Mouse (Mus musculus) intestine, embryonic 15.5 days (tissue): Measurements from ENCODE around the gene Rasgrp3. TPM values are rescaled to one million over a fixed set of nuclear protein-coding genes. Genes with fewer than 3 reads are reported as not detected.

ENCODE experiments used
- ATAC-seq: fragments of 200-750 bp; cut with Nextera tagmentation; 2 replicates; pipeline ENCODE4 v1.8.0; 2017; ENCODE audit warnings: moderate TSS enrichment, moderate library complexity
- H3K27ac ChIP-seq: fragments of 300-500 bp; sonication (generic); 2 replicates; pipeline ENCODE4 v1.5.1; 2015; ENCODE audit warnings: mild to moderate bottlenecking, inconsistent platforms
- H3K27me3 ChIP-seq: fragments of 300-500 bp; sonication (generic); replicated peaks from 2 replicates; pipeline ENCODE4 v1.6.1; 2015; ENCODE audit warnings: inconsistent platforms
- H3K36me3 ChIP-seq: fragments of 300-500 bp; sonication (generic); 2 replicates; pipeline ENCODE4 v1.6.1; 2015; ENCODE audit warnings: inconsistent platforms
- H3K4me1 ChIP-seq: fragments of 300-500 bp; sonication (generic); replicated peaks from 2 replicates; pipeline ENCODE4 v1.6.1; 2015; ENCODE audit warnings: inconsistent platforms
- H3K4me2 ChIP-seq: fragments of 300-500 bp; sonication (generic); replicated peaks from 2 replicates; pipeline ENCODE4 v1.6.1; 2015; ENCODE audit warnings: mild to moderate bottlenecking, inconsistent platforms
- H3K4me3 ChIP-seq: fragments of 300-500 bp; sonication (generic); replicated peaks from 2 replicates; pipeline ENCODE4 v1.5.1; 2015; ENCODE audit warnings: inconsistent platforms
- H3K9ac ChIP-seq: fragments of 300-500 bp; sonication (generic); 2 replicates; pipeline ENCODE4 v1.6.1; 2015; ENCODE audit warnings: inconsistent platforms
- H3K9me3 ChIP-seq: fragments of 300-500 bp; sonication (generic); 2 replicates; pipeline ENCODE4 v1.6.1; 2016; ENCODE audit warnings: inconsistent platforms
- WGBS: fragments of 180-500 bp; shearing (Covaris S2); methylation state at CpG from one replicate; pipeline ENCODE4 v1.1.7; 2015; 5-methylcytosine and 5-hydroxymethylcytosine counted together
- polyA plus RNA-seq: library from polyadenylated mRNA; unstranded; fragments of >200 nt; fragmentation: Nextera tagmentation; extraction: Ambion mirVana; gene quantifications from 2 replicates; pipeline ENCODE4 v1.2.1, GENCODE M21; 2015

Gene Rasgrp3
- polyA plus RNA-seq, 1 experiment from 2014 or later, result 13.3 TPM

DNA sequence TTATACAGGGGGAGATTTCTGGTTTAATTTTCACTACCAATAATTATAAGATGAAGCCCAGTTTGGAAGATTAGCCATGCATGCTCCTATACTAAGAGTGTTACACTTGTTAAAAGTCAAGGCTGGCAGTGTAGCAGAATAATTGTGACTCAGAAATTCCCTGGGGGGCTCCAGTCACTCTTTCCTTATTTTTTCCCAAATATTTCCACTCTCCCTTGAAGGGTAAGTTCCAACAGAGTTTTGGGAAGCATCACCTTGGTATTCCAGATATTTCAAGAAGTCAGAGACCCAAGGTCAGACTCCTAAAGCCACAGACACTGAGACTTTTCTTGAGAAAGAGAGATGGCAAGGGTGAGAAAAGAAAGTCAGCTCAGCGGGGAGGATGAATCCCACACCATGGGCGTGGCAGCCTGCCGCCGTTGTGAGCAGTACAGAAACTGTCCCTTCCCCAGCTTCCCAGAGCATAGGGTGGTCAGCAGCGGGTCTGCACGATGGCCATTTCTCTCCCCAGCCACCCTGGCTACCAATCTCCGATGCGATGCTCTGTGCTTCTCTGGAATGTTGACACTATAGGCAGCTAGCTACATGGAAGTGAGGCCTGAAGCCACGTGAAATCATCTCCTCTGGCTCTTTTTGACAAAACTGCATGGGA, 28.8 kb downstream of the Rasgrp3 start:
- H3K4me2 ChIP-seq, result peak overlapping the region; percentile 60; the same call in 1 of the 2 replicates
- H3K4me3 ChIP-seq, result no peak overlapping the region
- no peak overlapping the region for H3K9ac ChIP-seq
- WGBS, result 21% methylated on average over 9 of the region's 9 CpGs
- H3K4me1 ChIP-seq, result no peaks in the 10 kb centered on the region; the same call in 1 of the 2 replicates
- no peak overlapping the region for H3K27ac ChIP-seq
- no peak for ATAC-seq
- no peaks in the 10 kb centered on the region for H3K27me3 ChIP-seq
- H3K9me3 ChIP-seq, result no peaks in the 10 kb centered on the region
- no peaks in the 10 kb centered on the region for H3K36me3 ChIP-seq

DNA sequence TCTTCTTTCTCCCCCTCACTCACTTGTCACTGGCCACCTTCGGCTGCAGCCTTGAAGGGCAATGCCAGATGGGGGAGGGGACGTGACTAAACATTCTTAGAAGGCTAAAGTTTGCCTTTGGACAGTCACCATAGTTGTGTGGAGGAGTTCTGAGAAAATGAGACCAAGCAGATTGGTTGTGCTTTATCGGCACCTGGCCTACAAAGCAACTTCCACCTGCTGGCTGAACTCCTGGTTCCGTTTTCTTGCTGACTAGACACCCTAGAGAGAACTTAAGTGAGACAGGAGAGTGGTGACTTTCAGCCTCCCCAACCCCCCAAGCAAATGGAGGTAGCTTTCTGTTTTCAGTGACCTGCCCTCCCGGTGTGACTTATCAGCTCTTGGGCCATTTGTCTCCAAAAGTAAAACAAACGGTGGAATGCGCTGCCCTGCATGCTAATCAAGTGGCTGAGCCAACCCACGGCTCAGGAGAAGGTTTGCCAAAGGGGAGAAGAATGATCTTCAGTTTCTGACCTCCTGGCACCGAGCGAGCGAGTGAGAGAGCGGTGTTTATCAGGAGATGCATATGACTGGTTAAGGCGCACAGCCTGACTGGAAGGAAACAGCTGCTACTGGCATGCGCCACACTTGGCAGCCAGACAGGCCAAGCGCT, 29.4 kb downstream of the Rasgrp3 start:
- ATAC-seq, result peak; percentile 83
- 6% methylated on average over 15 of the region's 15 CpGs for WGBS
- H3K4me1 ChIP-seq, result no peaks in the 10 kb centered on the region; the same call in 1 of the 2 replicates
- H3K27ac ChIP-seq, result no peak overlapping the region
- H3K27me3 ChIP-seq, result no peaks in the 10 kb centered on the region
- peak overlapping the region; percentile 60 for H3K4me2 ChIP-seq
- H3K9me3 ChIP-seq, result no peaks in the 10 kb centered on the region
- H3K36me3 ChIP-seq, result no peaks in the 10 kb centered on the region
- H3K4me3 ChIP-seq, result peak overlapping the region; percentile 18
- H3K9ac ChIP-seq, result no peak overlapping the region

DNA sequence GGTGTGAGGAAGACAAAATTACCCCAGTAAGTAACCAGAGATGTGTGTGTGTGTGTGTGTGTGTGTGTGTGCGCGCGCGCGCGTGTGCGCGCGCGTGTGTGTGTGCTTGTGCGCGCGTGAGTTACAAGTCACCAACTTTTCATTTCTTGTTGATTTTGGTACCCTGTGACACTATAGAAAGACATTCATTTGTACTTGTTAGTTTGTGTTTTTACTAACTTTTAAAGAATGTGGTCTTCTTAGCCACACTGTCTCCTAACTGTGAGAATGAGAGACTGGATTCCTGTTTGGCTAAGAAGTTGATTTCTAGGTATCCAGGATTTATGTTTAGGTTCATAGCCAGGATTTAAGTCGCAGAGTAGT, 29.9 kb downstream of the Rasgrp3 start:
- Histone ChIP-seq H3K4me1 (no peaks in the 10 kb centered on the region; the same call in 1 of the 2 replicates), H3K36me3 (no peaks in the 10 kb centered on the region), H3K27me3 (no peaks in the 10 kb centered on the region), H3K9ac (no peak overlapping the region), H3K4me2 (peak overlapping the region; percentile 60), H3K9me3 (no peaks in the 10 kb centered on the region), H3K4me3 (peak overlapping the region; percentile 18), H3K27ac (no peak overlapping the region)
- WGBS, result 20% methylated on average over 14 of the region's 14 CpGs
- no peak for ATAC-seq

DNA sequence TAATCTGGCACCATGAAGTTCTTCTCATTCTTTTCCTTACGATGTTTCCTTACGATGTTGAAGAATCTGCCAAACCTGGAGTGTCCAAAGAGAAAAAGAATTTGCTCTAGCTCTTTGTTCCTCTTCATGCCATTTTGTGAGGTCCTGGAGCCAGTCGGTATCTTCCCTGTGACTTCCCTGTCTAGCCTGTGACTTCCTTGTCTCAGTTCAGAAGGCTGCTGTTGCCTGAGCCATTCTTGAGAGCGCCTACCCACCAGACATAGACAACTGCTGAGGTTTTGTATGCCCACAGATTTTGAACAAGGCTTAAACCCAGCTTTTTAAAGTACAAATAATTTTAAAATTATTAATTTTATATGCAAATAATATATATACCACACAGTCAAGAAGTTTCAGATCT, 31.3 kb downstream of the Rasgrp3 start:
- Histone ChIP-seq H3K27me3 (no peaks in the 10 kb centered on the region), H3K4me3 (no peak overlapping the region), H3K9me3 (no peaks in the 10 kb centered on the region), H3K27ac (no peak overlapping the region), H3K9ac (no peak overlapping the region), H3K4me1 (no peaks in the 10 kb centered on the region; the same call in 1 of the 2 replicates), H3K36me3 (no peaks in the 10 kb centered on the region), H3K4me2 (no peak overlapping the region)
- no peak for ATAC-seq
- 74% methylated on average over 4 of the region's 4 CpGs for WGBS

DNA sequence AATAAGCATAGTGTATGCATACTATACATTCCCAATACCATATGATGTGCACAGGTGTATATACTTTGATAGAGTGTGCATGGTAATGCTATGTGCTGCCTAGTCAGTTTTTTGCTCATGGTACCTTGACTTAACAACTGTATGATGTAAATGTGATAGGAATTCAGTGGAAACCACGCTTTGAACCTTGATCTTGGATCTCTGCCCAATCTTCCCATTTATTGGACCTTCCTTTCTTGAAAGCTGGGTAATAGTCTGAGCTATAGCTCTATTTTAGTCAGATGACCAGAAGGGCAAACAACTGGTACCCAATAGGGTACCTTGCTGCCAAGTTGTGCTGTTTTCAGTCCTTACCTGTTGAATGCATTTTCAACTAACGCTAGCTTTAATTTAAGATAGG, 31.8 kb downstream of the Rasgrp3 start:
- Histone ChIP-seq H3K27me3 (no peaks in the 10 kb centered on the region), H3K4me1 (no peaks in the 10 kb centered on the region; the same call in 1 of the 2 replicates), H3K36me3 (no peaks in the 10 kb centered on the region), H3K9ac (no peak overlapping the region), H3K9me3 (no peaks in the 10 kb centered on the region), H3K4me2 (no peak overlapping the region), H3K27ac (no peak overlapping the region), H3K4me3 (no peak overlapping the region)
- WGBS, result 87% methylated on average over 2 of the region's 2 CpGs
- no peak for ATAC-seq

DNA sequence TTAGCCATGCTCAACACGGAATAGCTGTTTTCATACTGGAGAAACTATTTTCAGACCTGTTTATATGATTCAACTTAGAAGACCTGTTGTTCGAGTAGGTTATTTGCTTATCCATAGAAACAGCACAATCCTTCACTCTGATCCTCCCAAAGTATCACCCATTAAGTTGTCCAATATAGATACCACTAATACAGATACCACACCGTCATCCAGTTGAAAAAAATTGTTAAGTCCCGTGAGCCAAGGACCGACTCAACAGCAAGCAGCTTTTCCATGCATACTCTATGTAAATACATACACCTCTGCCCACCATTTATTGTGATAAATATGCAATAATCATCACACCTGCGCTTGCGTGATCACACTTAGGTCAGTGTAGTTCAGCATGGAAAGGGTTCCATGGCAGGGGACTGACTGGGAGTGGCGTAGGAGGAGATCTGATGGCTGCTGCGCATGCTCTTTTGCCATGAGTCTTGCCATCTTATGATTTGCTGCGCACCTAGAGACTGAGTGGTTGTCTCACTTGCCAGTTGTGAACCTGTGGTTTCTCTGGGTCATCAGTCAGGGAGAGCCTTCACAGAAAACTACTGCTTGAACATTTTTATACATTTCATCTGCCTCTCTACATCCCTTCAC, 32.9 kb downstream of the Rasgrp3 start:
- Histone ChIP-seq H3K4me1 (no peaks in the 10 kb centered on the region; the same call in 1 of the 2 replicates), H3K4me3 (no peak overlapping the region), H3K9ac (no peak overlapping the region), H3K4me2 (no peak overlapping the region), H3K36me3 (no peaks in the 10 kb centered on the region), H3K27me3 (no peaks in the 10 kb centered on the region), H3K9me3 (no peaks in the 10 kb centered on the region), H3K27ac (no peak overlapping the region)
- WGBS, result 91% methylated on average over 10 of the region's 10 CpGs
- no peak for ATAC-seq

DNA sequence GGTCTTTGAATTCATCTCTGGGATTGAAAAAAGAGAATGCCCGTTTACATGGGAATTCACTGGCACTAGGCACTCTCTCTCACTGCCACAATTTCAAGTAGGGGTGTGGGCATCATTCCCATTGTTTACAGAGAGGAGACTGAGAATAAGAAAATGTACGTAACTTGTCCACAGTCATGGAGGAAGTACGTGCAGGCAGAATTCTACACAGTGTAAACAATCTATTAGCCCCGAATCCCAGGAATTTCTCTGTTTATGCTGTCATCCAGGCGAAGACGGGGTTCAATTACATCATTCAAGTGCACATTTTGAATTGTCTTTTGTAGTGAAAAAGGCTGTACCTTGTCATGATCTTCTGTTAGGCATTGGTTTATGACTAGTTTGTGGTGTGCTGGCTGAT, 34.6 kb downstream of the Rasgrp3 start:
- Histone ChIP-seq H3K9me3 (no peaks in the 10 kb centered on the region), H3K9ac (no peak overlapping the region), H3K4me3 (no peak overlapping the region), H3K36me3 (no peaks in the 10 kb centered on the region), H3K27ac (no peak overlapping the region), H3K27me3 (no peaks in the 10 kb centered on the region), H3K4me1 (no peaks in the 10 kb centered on the region; the same call in 1 of the 2 replicates), H3K4me2 (no peak overlapping the region)
- WGBS, result 40% methylated on average over 6 of the region's 6 CpGs
- no peak for ATAC-seq

DNA sequence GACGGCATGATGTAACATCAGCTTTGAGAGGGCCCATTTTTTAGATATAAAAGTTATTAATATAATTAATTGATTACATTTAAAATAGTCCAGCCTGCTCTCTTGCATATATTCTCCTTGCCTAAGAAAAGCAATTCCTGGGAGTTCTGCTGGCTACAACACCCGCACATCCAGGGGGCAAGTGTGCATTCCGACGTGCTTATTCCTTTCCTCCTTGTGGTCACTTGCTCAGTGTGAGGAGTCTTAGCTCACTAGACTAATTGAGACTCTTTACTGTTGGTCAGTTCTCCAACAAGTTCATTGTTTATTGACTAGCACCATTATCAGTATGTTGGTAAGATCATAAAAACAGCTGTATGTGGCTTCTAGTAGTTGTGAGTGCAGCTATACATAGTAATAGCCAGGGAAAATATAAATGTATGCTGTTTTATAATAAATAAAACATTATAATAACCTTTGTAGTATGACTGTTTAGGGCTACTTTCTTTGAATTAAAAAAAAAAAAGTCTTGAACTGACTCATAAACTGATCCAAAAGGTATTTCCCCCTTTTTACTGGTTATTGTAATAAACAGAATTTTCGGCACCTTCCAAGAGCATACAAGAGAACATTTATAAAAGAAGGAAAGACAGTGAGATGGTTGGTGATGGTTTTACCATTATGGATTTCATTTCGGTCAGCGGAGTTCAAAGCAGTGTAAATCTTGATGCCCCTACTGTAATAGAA, 35.4 kb downstream of the Rasgrp3 start:
- H3K9me3 ChIP-seq, result no peaks in the 10 kb centered on the region
- ATAC-seq, result no peak
- no peaks in the 10 kb centered on the region for H3K27me3 ChIP-seq
- no peak overlapping the region for H3K27ac ChIP-seq
- H3K36me3 ChIP-seq, result no peaks in the 10 kb centered on the region
- no peak overlapping the region for H3K4me3 ChIP-seq
- H3K4me1 ChIP-seq, result no peaks in the 10 kb centered on the region
- no peak overlapping the region for H3K9ac ChIP-seq
- H3K4me2 ChIP-seq, result no peak overlapping the region
- 90% methylated on average over 7 of the region's 7 CpGs for WGBS

DNA sequence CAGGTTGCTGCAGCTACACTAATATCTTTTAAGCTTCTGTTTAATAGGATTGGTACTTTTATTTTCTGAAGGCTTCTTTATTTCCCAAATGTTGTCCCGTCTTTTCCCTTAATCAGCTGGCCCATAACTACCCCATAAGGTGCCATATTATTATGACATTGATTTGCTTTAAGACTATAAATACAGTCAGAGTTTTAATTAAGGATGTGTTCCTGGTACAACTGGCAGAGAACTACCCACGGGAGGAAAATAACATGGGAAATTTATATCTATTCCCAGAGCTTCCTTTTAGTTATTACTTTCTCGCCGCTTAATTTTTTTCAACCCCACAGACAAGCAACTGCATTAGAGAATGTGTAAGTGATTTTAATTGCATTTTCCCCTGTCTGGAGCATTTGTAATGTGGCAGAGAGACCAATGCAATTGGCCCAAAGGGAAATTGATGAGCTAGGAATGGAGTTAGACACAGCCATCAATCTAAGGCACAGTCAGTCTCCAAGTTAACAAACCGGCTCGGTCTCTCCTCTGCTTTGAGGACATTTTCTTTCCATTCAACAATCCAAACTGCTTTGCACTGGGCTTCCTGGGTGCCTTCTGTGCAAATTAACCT, 36.1 kb downstream of the Rasgrp3 start:
- ATAC-seq, result no peak
- H3K9me3 ChIP-seq, result no peaks in the 10 kb centered on the region

DNA sequence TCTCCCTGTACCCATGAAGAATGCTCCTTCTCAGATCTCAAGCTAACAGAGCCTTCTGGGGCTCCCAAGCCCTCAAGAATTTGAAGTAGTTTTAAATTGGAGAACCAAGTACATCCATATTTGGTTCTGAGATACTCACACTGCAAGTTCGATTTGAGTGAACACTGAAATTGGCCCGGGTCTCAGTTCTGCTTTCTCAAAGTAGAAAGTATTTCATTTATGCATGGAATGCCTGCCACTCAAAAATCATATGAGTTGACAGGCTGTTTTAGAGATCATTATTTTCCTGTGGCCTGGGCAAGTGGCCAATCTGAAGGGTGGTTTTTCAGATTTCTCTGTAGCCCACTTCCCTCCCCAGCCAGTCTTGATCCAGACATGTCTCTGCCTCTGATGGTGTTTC, 36.7 kb downstream of the Rasgrp3 start:
- Histone ChIP-seq H3K4me2 (no peak overlapping the region), H3K4me3 (no peak overlapping the region), H3K36me3 (no peaks in the 10 kb centered on the region), H3K9me3 (no peaks in the 10 kb centered on the region), H3K9ac (no peak overlapping the region), H3K27me3 (no peaks in the 10 kb centered on the region), H3K4me1 (no peaks in the 10 kb centered on the region), H3K27ac (no peak overlapping the region)
- 57% methylated on average over 2 of the region's 2 CpGs for WGBS
- ATAC-seq, result no peak

More for the DNA sequence above, 36.1 kb downstream of the Rasgrp3 start:
- no peak overlapping the region for H3K9ac ChIP-seq
- H3K4me1 ChIP-seq, result no peaks in the 10 kb centered on the region
- 66% methylated on average over 6 of the region's 6 CpGs for WGBS
- no peak overlapping the region for H3K4me3 ChIP-seq
- no peak overlapping the region for H3K4me2 ChIP-seq
- H3K27ac ChIP-seq, result no peak overlapping the region
- no peaks in the 10 kb centered on the region for H3K27me3 ChIP-seq
- H3K36me3 ChIP-seq, result no peaks in the 10 kb centered on the region

DNA sequence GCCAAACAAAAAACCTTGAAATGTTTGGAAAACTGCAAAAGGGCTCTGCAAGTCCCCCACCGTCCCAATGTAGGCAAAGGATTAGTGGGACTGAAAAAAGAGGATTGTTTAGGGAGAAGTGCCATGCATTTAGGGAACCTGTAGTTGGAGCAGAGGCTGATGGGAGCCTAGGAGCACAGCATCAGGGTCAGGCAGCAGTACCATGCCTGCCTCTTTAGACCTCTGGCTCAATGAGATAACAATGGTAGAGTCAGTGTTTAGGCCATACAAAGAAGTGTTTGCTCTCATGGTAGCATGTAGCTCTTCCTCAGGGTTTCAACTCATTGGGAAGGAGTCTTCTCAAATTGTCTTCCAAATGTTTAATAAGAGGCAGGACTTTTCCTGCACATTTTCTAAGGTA, 40.3 kb downstream of the Rasgrp3 start:
- Histone ChIP-seq H3K4me3 (no peak overlapping the region), H3K4me2 (no peak overlapping the region), H3K36me3 (no peaks in the 10 kb centered on the region), H3K9me3 (no peaks in the 10 kb centered on the region), H3K9ac (no peak overlapping the region), H3K27ac (no peak overlapping the region), H3K27me3 (no peaks in the 10 kb centered on the region), H3K4me1 (no peaks in the 10 kb centered on the region)
- 48% methylated on average over 1 of the region's 1 CpGs for WGBS
- no peak for ATAC-seq
